Mouse (Mus musculus) gastrocnemius, postnatal 25 days (tissue): ENCODE measurements around the gene Cep83. TPM values are rescaled to one million over a fixed set of nuclear protein-coding genes. Genes with fewer than 3 reads are reported as not detected.

Experiments used
- DNase-seq: peaks from one replicate; pipeline ENCODE4 v3.0.0; 2022
- total RNA-seq, 2 experiments: library from RNA; stranded (reverse); gene quantifications; 1 replicate in 1 of 2; 2 replicates in 1 of 2; pipeline ENCODE4 v1.2.3; 2021

The Cep83 gene
- total RNA-seq, 2 experiments from 2014 or later: 16.4 to 17.3 TPM

GRCm38 (mm10) chr10:94777576-94777975 is 89.1 kb downstream of the Cep83 start:
- no peak for DNase-seq

GRCm38 (mm10) chr10:94779319-94779718 is 90.9 kb downstream of the Cep83 start:
- DNase-seq: no peak

- no peak for DNase-seq
Measured at GRCm38 (mm10) chr10:94780618-94781262, 92.3 kb downstream of the Cep83 start.

- DNase-seq: no peak
Measured at GRCm38 (mm10) chr10:94789205-94789604, 100.8 kb downstream of the Cep83 start.

- DNase-seq: no peak
Measured at GRCm38 (mm10) chr10:94793914-94794313, 105.5 kb downstream of the Cep83 start.

GRCm38 (mm10) chr10:94794666-94795244 is 106.3 kb downstream of the Cep83 start:
- no peak for DNase-seq

GRCm38 (mm10) chr10:94798128-94798527 is 109.7 kb downstream of the Cep83 start:
- DNase-seq: no peak

- DNase-seq: no peak
Measured at GRCm38 (mm10) chr10:94799485-94800239, 111.2 kb downstream of the Cep83 start.

GRCm38 (mm10) chr10:94800677-94801354 is 112.4 kb downstream of the Cep83 start:
- DNase-seq: no peak

GRCm38 (mm10) chr10:94804029-94804908 is 115.8 kb downstream of the Cep83 start:
- peak; percentile 17 for DNase-seq

GRCm38 (mm10) chr10:94804909-94805220 is 116.4 kb downstream of the Cep83 start:
- no peak for DNase-seq

- DNase-seq: no peak
Measured at GRCm38 (mm10) chr10:94807323-94807722, 118.9 kb downstream of the Cep83 start.

- DNase-seq: no peak
Measured at GRCm38 (mm10) chr10:94808275-94808674, 119.8 kb downstream of the Cep83 start.

GRCm38 (mm10) chr10:94809946-94810472 is 121.6 kb downstream of the Cep83 start:
- DNase-seq: no peak

GRCm38 (mm10) chr10:94811907-94812851 is 123.7 kb downstream of the Cep83 start:
- DNase-seq: no peak

GRCm38 (mm10) chr10:94818127-94818526 is 129.7 kb downstream of the Cep83 start:
- no peak for DNase-seq

- no peak for DNase-seq
Measured at GRCm38 (mm10) chr10:94818781-94819665, 130.6 kb downstream of the Cep83 start.

GRCm38 (mm10) chr10:94823971-94824760 is 135.7 kb downstream of the Cep83 start:
- peak; percentile 15 for DNase-seq

- DNase-seq: no peak
Measured at GRCm38 (mm10) chr10:94825951-94826350, 137.5 kb downstream of the Cep83 start.
